Mouse (Mus musculus): ENCODE data around the gene Smim22.

GRCm38 (mm10) chr16:5008076-5008475 lies 988 bp downstream of the Smim22 start:
- TF ChIP-seq MAFK (IDR thresholded peaks at IDR 0.05; ENCODE audit: insufficient read depth, low read depth, low read length) (no peak), CHD2 (IDR thresholded peaks at IDR 0.05; ENCODE audit: low read depth, low read length) (no peak), HCFC1 (IDR thresholded peaks at IDR 0.05; ENCODE audit: borderline replicate concordance, insufficient read depth, low read length) (no peak)
